ENCODE assay signal across 22 mouse cellular contexts in the genomic region with DNA sequence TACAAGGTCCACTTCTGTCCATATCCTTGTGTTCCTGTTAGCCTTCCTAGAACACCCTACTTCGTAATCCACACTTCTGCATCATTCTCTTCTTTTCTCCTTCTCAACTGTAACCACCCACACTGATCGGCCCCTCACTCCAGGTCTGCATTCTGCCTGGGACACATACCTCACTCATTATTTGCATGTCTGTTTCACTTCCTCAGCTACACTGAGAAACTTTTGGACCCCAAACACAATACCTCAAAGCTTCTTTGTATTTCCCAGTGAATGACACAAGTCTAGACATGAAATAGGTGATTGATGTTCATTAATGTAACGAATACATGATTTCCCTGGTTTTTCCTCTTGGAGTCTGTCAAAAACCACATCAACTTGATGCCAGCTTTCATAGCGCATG.
DNase-seq lines count a peak whose midpoint lies in the region; ATAC-seq and TF ChIP-seq lines count a peak whose summit lies in the region.
"Had no signal": no experiment of that assay in that cellular context is flagged by ENCODE, and none has a peak within 500 bp of the region (broad histone marks: within the 10 kb centered on the region; RNA-seq: fewer than 3 reads in every experiment).

No protein-coding gene starts in this region.

- H3K9ac ChIP-seq in forebrain, embryonic 15.5 days (replicated peaks), result no peak overlapping the region
- H3K9ac ChIP-seq in forebrain, embryonic 16.5 days (replicated peaks; ENCODE audit: low read depth, low read length), result no peak overlapping the region
- no peak overlapping the region for H3K9ac ChIP-seq in CH12.LX (ENCODE audit: insufficient read depth, low read depth)
- H3K9ac ChIP-seq: embryonic facial prominence, embryonic 13.5 days; embryonic facial prominence, embryonic 15.5 days; forebrain, embryonic 12.5 days had no signal

- DNase-seq in A20 (ENCODE audit: low read depth, low spot score) (peak; percentile 5), CH12.LX (ENCODE audit: extremely low read depth) (peak; percentile 83)
- no peak for DNase-seq in cerebellum, postnatal 10 days
- DNase-seq in gastrocnemius, adult 2 months, result no peak
- DNase-seq: adrenal gland, adult 2 months; adrenal gland, postnatal 10 days; adrenal gland, postnatal 36 days; cerebellum, adult 11-12 months; cerebellum, adult 2 months; cerebellum, adult 9-10 months; cerebellum, postnatal 14 days; cerebellum, postnatal 36 days; embryo, embryonic 11 days had no signal

- H3K4me2 ChIP-seq in forebrain, embryonic 15.5 days (replicated peaks), result no peak overlapping the region
- H3K4me2 ChIP-seq in forebrain, embryonic 16.5 days (ENCODE audit: low read length), result no peak overlapping the region
- peak overlapping the region; percentile 40 for H3K4me2 ChIP-seq in CH12.LX (ENCODE audit: insufficient read depth, low read depth, poor library complexity, severe bottlenecking)
- H3K4me2 ChIP-seq: embryonic facial prominence, embryonic 13.5 days; embryonic facial prominence, embryonic 15.5 days; forebrain, embryonic 12.5 days had no signal

- H3K36me3 ChIP-seq in forebrain, embryonic 15.5 days, result no peaks in the 10 kb centered on the region
- H3K36me3 ChIP-seq in forebrain, embryonic 16.5 days (ENCODE audit: control insufficient read depth, insufficient read depth), result no peaks in the 10 kb centered on the region
- H3K36me3 ChIP-seq in CH12.LX (replicated peaks in 1 of 2; ENCODE audit: control insufficient read depth in 1 of 2, insufficient read depth in 1 of 2, low read length in 1 of 2), result no peaks in the 10 kb centered on the region
- H3K36me3 ChIP-seq: embryonic facial prominence, embryonic 13.5 days; embryonic facial prominence, embryonic 15.5 days; forebrain, embryonic 10.5 days; forebrain, embryonic 12.5 days had no signal

- no peak for TF ChIP-seq RAD21 in CH12.LX (IDR thresholded peaks at IDR 0.05; ENCODE audit: low read depth, low read length)

- H3K27me3 ChIP-seq in forebrain, embryonic 15.5 days, result no peaks in the 10 kb centered on the region
- no peaks in the 10 kb centered on the region for H3K27me3 ChIP-seq in forebrain, embryonic 16.5 days (replicated peaks; ENCODE audit: control insufficient read depth, insufficient read depth, low read length)
- H3K27me3 ChIP-seq in CH12.LX (replicated peaks), result no peaks in the 10 kb centered on the region
- H3K27me3 ChIP-seq: embryonic facial prominence, embryonic 13.5 days; embryonic facial prominence, embryonic 15.5 days; forebrain, embryonic 12.5 days had no signal

- H3K27ac ChIP-seq in forebrain, embryonic 15.5 days (replicated peaks), result 0 out of 2 replicates have a peak overlapping the region, but pooled peaks have one; percentile 27
- no peak overlapping the region for H3K27ac ChIP-seq in forebrain, embryonic 16.5 days (ENCODE audit: low read length)
- H3K27ac ChIP-seq in CH12.LX (ENCODE audit: insufficient read depth, low read depth), result no peak overlapping the region
- H3K27ac ChIP-seq in gastrocnemius, adult 2 months, result no peak overlapping the region
- H3K27ac ChIP-seq: embryonic facial prominence, embryonic 13.5 days; embryonic facial prominence, embryonic 15.5 days; forebrain, embryonic 10.5 days; forebrain, embryonic 12.5 days had no signal

- no peak for TF ChIP-seq POLR2A in CH12.LX (IDR thresholded peaks at IDR 0.05; ENCODE audit: low read depth, low read length)

- no peak for ATAC-seq in forebrain, embryonic 15.5 days (replicated peaks)
- no peak for ATAC-seq in forebrain, embryonic 16.5 days
- ATAC-seq: CD4-positive, CD25-positive, alpha-beta regulatory T cell, adult 4 months; forebrain, embryonic 14.5 days had no signal

- H3K4me1 ChIP-seq in forebrain, embryonic 15.5 days, result 0 out of 2 replicates have a peak, but pooled peaks cover 3% of the 10 kb centered on the region
- H3K4me1 ChIP-seq in forebrain, embryonic 16.5 days (replicated peaks; ENCODE audit: control insufficient read depth, insufficient read depth, low read length), result peaks cover 4% of the 10 kb centered on the region; the same call in 1 of the 2 replicates
- H3K4me1 ChIP-seq in CH12.LX (ENCODE audit: control insufficient read depth in 1 of 2, insufficient read depth in 2 of 2), result peaks cover 10 to 52% of the 10 kb centered on the region in 2 experiments
- H3K4me1 ChIP-seq: embryonic facial prominence, embryonic 13.5 days; embryonic facial prominence, embryonic 15.5 days had no signal

- H3K9me3 ChIP-seq in forebrain, embryonic 15.5 days, result no peaks in the 10 kb centered on the region
- no peaks in the 10 kb centered on the region for H3K9me3 ChIP-seq in forebrain, embryonic 16.5 days (ENCODE audit: control insufficient read depth, low read length)
- no peaks in the 10 kb centered on the region for H3K9me3 ChIP-seq in CH12.LX (replicated peaks; ENCODE audit: low read length)
- H3K9me3 ChIP-seq: embryonic facial prominence, embryonic 13.5 days; embryonic facial prominence, embryonic 15.5 days; forebrain, embryonic 10.5 days; forebrain, embryonic 12.5 days had no signal

- intact Hi-C loops in gastrocnemius, adult 2 months (cut with DNase I), result no loop called here

- no peaks in the 10 kb centered on the region for H3K79me2 ChIP-seq in CH12.LX (replicated peaks; ENCODE audit: control insufficient read depth, extremely low read depth, insufficient read depth, poor library complexity, severe bottlenecking)

- no peak overlapping the region for H3K4me3 ChIP-seq in forebrain, embryonic 15.5 days
- no peak overlapping the region for H3K4me3 ChIP-seq in forebrain, embryonic 16.5 days (replicated peaks; ENCODE audit: low read length)
- no peak overlapping the region for H3K4me3 ChIP-seq in CH12.LX (replicated peaks in 1 of 3; ENCODE audit: low read depth in 2 of 3, low read length in 2 of 3, poor library complexity in 1 of 3)
- no peak overlapping the region for H3K4me3 ChIP-seq in gastrocnemius, adult 2 months
- H3K4me3 ChIP-seq: embryonic facial prominence, embryonic 13.5 days; embryonic facial prominence, embryonic 15.5 days; erythroblast, embryonic 14.5 days; forebrain, embryonic 10.5 days; forebrain, embryonic 12.5 days had no signal

- 75% methylated on average over 4 of the region's 4 CpGs for WGBS in forebrain, embryonic 15.5 days
- WGBS in forebrain, embryonic 16.5 days, result 78% methylated on average over 4 of the region's 4 CpGs

- no peak for TF ChIP-seq CTCF in CH12.LX (conservative IDR thresholded peaks at IDR 0.05 in 1 of 2, IDR thresholded peaks at IDR 0.05 in 1 of 2; ENCODE audit: low read depth in 2 of 2, low read length in 2 of 2)
- no peak for TF ChIP-seq CTCF in gastrocnemius, adult 2 months (IDR thresholded peaks at IDR 0.05)

- in situ Hi-C loops in CH12.LX (cut with MboI; ENCODE audit: low pct_ligation_motif_present, low pct_unique_long_range_greater_than_20kb, low sequenced_read_pairs), result no loop called here

- dilution Hi-C loops in CH12.LX (cut with MboI; ENCODE audit: extremely low pct_ligation_motif_present, extremely low pct_unique_long_range_greater_than_20kb, low sequenced_read_pairs), result no loop called here

- peak; percentile 98 for TF ChIP-seq EP300 in CH12.LX (IDR thresholded peaks at IDR 0.05; ENCODE audit: low read length)

TF ChIP-seq in CH12.LX, 34 proteins besides CTCF, POLR2A, EP300 and RAD21 (continues in another document):
- TF ChIP-seq PAX5 (IDR thresholded peaks at IDR 0.05; ENCODE audit: low read length) (no peak), MYC (IDR thresholded peaks at IDR 0.05; ENCODE audit: low read depth, low read length) (peak; percentile 68), CHD1 (IDR thresholded peaks at IDR 0.05; ENCODE audit: low read depth, low read length) (peak; percentile 96), ELF1 (IDR thresholded peaks at IDR 0.05; ENCODE audit: low read depth, low read length) (peak; percentile 37; the same call in 1 of the 2 replicates), JUN (IDR thresholded peaks at IDR 0.05; ENCODE audit: insufficient read depth, low read depth, low read length) (peak; percentile 67), MXI1 (IDR thresholded peaks at IDR 0.05; ENCODE audit: low read depth, low read length) (no peak), ZNF384 (IDR thresholded peaks at IDR 0.05; ENCODE audit: low read depth, low read length) (peak; percentile 13; the same call in 1 of the 2 replicates), NRF1 (IDR thresholded peaks at IDR 0.05; ENCODE audit: low read depth, low read length) (no peak), MEF2A (IDR thresholded peaks at IDR 0.05; ENCODE audit: borderline replicate concordance, low read depth, low read length) (peak; percentile 74), JUND (conservative IDR thresholded peaks at IDR 0.05; ENCODE audit: low read depth, low read length) (peak; percentile 69), TCF12 (IDR thresholded peaks at IDR 0.05; ENCODE audit: low read depth, low read length) (peak; percentile 55; the same call in 1 of the 2 replicates), RCOR1 (conservative IDR thresholded peaks at IDR 0.05; ENCODE audit: low read depth, low read length) (peak; percentile 94; the same call in 1 of the 2 replicates), KAT2A (IDR thresholded peaks at IDR 0.05; ENCODE audit: insufficient replicate concordance, low read length) (0 out of 2 replicates have a peak, but pooled peaks have one; percentile 11), HCFC1 (IDR thresholded peaks at IDR 0.05; ENCODE audit: low read depth, low read length) (no peak), MAFK (IDR thresholded peaks at IDR 0.05; ENCODE audit: insufficient replicate concordance, low read length) (no peak), ETS1 (conservative IDR thresholded peaks at IDR 0.05; ENCODE audit: low read depth, low read length) (peak; percentile 72), E2F4 (IDR thresholded peaks at IDR 0.05; ENCODE audit: insufficient replicate concordance, low read depth, low read length) (no peak), SMC3 (IDR thresholded peaks at IDR 0.05; ENCODE audit: low read depth, low read length) (no peak; the same call in 1 of the 2 replicates), ZC3H11A (IDR thresholded peaks at IDR 0.05; ENCODE audit: low read depth, low read length) (no peak), GABPA (IDR thresholded peaks at IDR 0.05; ENCODE audit: insufficient replicate concordance, low read depth, low read length) (no peak), UBTF (IDR thresholded peaks at IDR 0.05; ENCODE audit: low read depth, low read length) (no peak), ZMIZ1 (IDR thresholded peaks at IDR 0.05; ENCODE audit: low read depth, low read length) (peak; percentile 50; the same call in 1 of the 2 replicates), SIN3A (IDR thresholded peaks at IDR 0.05; ENCODE audit: low read length) (peak; percentile 82), TBP (conservative IDR thresholded peaks at IDR 0.05; ENCODE audit: low read depth, low read length) (no peak), NELFE (IDR thresholded peaks at IDR 0.05; ENCODE audit: low read depth, low read length) (no peak), USF1 (IDR thresholded peaks at IDR 0.05; ENCODE audit: low read depth, low read length) (no peak), IRF4 (IDR thresholded peaks at IDR 0.05; ENCODE audit: low read depth, low read length) (peak; percentile 98), CHD2 (IDR thresholded peaks at IDR 0.05; ENCODE audit: low read length) (peak; percentile 73)

Comparison
In these comparisons a context has a peak if more than half of its experiments do, and no peak if none do; other contexts are left out.
1. DNase-seq: peak in A20 (single experiment) and CH12.LX (single experiment); none in cerebellum, postnatal 10 days (0 of 2) and gastrocnemius, adult 2 months (single experiment).